Mouse (Mus musculus): ENCODE measurements around the gene Wbp1.

Gene Wbp1

DNA sequence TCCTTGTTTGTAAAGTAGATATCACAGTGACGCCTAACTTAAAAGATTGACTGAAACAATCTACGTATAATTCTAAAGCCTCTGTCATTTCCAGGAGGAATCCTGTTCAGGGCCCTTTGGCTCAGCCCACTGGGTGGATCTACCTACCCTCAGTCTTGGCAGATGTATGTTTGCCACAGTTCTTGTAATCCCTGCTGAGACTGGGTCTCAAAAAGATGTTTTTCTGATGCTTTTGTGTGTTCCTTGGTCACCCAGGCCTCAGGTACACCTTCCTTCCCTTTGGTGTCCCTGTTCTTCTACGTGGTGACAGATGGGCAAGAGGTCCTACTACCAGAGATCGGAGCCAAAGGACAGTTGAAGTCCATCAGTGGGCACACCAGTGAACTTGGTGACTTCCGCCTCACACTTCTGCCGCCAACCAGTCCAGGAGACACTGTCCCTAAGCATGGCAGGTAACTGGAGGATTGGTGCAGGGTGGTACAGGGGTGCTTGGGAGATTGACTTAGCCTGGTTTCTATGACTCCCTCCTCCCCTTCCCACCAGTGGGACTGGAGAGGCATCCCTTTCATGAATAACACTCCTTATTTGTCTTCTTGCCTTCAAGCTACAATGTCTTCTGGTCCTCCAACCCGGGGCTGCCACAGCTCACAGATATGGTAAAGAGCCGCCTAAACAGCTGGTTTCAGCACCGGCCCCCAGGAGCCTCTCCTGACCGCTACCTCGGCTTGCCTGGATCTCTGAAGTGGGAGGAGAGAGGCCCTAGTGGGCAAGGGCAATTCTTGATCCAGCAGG, 4.8 kb downstream of the Wbp1 start:
- DNase-seq (ENCODE audit: low read depth, low spot score): no peak

DNA sequence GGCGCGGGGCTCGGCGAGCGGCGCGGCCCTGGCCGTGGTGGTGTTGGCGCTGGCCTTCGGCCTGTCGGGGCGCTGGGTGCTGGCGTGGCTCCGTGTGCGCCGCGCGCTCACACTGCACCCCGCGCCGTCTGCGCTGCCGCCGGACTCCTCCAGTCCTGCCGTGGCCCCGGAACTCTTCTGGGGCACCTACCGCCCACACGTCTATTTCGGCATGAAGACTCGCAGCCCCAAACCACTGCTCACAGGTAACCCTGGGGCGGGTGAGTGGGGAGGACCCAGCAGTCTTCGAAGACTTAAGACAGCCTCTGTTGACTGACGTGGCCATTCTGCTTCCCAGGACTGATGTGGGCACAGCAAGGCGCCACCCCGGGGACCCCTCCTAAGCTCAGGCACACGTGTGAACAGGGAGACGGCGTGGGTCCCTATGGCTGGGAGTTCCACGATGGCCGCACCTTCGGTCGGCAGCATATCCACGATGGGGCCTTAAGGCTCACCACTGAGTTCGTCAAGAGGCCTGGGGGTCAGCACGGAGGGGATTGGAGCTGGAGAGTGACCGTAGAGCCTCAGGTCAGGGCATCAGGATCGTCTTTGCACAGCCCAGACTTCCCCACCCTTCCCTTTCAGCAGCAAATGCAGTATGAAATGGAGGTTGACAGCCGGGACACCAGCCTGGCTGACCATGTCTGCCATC, 5.5 kb downstream of the Wbp1 start:
- no peak for DNase-seq (ENCODE audit: low read depth, low spot score)

DNA sequence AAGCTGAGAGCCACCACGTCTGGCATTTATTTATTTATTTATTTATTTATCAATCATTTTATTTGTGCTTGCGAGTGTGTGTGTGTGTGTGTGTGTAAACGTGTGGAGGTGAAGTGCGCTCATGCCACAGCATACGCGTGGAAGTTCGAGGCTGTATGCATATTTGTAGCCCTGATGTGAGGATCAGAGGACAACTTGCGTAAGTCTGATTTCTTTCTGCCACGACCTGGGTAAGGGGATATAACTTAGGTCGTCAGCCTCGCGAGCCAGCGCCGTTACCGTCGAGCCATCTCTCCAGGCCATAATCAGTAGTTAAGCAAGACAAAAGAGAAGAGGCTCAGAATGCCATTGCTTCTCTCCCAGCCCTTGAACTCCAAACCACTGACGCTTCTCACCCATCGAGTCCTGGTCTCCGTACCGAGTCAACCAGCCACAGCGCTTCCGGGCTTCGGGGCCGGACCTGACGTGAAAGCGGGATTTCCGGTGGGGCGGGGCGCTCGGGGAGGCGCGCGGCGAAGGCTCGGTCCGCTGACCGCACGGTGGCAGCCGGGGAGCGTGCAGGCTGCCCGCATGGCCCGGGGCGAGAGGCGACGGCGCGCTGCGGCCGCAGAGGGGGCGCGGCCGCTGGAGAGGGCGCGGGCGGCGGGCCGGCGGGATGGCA, 6.2 kb downstream of the Wbp1 start, which contains the start of gene Mogs:
Gene Mogs (plus strand): TSS at position 486 of the 661 bp plus-strand sequence.
- peak; percentile 85 for DNase-seq (ENCODE audit: low read depth, low spot score)

DNA sequence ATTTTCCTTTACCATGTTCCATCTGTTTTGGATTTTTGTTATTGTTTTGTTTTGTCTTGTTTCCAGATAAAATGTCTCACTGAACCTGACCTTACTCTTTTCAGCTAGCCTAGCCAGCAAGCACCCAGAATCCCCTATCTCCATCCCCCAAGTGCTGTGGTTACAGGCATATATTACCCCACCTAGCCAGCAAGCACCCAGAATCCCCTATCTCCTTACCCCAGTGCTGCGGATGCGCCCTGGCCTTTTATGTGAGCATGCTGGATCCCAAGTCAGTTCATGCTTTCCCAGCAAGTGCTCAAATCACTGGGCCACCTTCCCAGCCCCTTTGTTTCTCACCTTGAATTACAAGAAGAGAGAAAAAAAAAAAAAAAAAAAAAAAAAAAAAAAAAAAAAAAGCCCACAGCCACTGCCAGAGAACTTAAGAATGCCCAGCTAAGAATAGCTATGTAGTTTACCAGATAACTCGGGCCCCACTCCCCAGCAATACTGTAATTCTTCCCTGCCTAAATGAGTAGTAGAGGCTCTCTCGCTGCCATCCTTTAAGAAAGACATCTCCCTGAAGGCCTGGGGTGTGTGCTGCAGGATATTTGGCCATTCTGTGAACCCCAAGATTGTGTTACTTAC, 9.7 kb downstream of the Wbp1 start:
- DNase-seq (ENCODE audit: low read depth, low spot score): no peak

DNA sequence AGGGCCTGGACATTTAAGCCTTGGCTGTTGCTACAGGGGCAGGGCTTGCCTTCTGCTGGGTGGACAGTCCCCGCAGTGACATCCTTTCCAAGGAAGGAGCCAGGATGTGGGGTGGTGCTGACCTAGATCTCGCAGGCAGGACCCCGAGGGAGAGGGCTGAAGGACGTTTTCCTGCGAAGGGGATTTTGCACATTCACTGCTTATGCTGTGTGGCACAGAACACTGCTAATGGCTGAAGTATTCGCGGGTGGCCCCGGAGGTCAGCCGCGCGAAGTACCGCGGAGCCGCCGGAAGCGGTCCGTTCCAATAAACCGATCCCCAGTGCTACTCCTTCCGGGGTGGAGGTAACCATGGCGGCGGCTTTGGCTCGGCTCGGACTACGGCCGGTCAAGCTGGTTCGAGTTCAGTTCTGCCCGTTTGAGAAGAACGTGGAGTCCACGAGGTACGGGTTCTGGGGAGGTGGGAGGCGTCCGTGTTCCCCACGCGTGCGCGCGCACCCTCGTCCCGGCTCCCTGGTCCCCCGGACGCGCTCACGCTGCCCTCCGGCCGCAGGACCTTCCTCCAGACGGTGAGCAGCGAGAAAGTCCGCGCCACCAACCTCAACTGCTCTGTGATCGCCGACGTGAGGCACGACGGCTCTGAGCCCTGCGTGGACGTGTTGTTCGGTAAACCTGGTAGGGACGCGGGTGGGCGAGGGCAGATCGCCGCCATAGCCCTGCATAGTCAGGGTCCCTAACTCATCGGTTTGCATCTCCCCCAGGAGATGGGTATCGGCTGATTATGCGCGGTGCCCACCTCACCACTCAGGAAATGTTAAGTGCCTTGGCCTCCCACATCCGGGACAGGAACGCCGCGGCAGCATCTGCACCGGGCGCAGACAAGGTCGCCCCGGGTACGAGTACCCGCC, 12.3 kb downstream of the Wbp1 start, which contains the start of gene Mrpl53:
Gene Mrpl53 (plus strand): TSS at position 279 of the 907 bp plus-strand sequence.
- peak; percentile 60 for DNase-seq (ENCODE audit: low read depth, low spot score)

DNA sequence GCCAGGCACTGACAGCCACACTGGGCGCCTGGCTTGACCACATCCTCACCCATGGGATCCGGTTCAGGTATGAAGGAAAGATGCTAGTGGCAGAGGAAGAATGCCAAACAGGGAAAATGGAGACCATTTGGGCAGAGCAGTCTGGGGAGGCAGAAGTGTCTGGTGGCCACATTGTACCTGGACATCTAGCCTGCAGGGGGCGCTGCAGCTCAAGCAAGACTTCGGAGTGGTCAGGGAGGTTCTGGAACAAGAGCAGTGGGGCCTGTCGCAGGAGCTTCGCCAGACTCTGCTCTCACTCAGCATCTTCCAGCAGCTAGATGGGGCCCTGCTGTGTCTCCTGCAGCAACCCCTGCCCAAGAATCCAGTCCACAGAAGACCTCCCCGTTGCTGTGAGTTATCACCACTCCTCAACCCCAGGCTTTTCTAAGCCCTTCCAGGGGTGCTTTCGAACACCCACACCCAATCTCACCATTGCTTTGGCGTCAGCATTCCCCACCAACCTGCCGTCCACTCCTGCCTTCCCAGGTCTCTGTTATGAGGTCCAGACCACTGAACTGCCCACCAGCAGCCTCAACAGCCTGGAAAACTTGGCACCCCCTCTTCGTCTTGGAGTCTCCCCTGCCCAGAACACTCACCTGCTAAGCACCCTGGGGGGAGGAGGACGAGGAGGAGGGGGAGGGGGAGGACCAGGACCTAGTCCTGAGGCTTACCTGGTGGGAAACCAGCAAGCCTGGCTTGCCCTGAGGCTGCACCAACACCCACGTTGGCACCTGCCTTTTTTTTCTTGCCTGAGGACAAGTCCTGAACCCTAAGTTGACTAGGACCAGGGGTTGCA, 13.6 kb downstream of the Wbp1 start:
- DNase-seq (ENCODE audit: low read depth, low spot score): peak; percentile 81

DNA sequence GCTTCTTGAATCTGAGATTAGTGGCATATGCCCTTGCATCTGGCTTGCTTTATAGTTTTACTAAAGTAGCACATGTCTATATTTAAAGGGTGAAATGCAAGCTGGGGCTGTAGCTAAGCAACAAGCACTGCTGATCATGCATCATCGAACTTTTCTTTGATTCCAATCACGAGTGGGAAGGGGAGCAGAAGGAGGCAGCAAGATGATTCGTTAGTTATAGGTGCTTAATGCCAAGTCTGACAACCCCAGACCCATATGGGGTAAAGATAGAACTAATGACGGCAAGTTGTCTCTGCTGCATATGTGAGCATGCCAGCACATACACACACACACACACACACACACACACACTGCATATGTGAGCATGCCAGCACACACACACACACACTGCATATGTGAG, 17.2 kb downstream of the Wbp1 start:
- DNase-seq (ENCODE audit: low read depth, low spot score): no peak

DNA sequence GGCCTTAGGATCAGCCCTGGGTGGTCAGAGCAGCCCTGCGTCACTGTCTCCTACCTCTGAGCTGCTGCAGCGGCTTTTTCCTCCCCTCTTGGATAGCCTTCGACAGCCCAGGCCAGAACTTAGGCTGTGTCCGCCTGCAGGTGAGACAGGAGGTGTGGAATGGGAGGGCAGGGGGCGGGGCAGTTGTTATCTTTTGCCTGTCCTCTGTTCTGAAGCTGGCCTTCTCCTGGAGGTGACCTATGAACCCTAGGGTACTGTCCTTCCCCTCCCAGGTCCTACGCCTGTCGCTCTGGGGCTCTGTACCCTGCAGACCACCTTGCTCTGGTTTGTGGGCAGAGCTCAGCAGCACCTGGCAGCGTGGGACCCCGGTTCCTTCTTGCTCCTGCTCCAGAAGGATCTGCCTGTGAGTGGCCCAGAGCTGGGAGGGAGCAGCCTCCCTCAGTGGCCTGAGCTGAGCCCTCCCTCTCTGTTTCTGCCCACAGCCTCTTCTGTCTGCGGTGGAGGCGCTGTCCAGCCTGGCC, 18.2 kb downstream of the Wbp1 start:
- no peak for DNase-seq (ENCODE audit: low read depth, low spot score)

DNA sequence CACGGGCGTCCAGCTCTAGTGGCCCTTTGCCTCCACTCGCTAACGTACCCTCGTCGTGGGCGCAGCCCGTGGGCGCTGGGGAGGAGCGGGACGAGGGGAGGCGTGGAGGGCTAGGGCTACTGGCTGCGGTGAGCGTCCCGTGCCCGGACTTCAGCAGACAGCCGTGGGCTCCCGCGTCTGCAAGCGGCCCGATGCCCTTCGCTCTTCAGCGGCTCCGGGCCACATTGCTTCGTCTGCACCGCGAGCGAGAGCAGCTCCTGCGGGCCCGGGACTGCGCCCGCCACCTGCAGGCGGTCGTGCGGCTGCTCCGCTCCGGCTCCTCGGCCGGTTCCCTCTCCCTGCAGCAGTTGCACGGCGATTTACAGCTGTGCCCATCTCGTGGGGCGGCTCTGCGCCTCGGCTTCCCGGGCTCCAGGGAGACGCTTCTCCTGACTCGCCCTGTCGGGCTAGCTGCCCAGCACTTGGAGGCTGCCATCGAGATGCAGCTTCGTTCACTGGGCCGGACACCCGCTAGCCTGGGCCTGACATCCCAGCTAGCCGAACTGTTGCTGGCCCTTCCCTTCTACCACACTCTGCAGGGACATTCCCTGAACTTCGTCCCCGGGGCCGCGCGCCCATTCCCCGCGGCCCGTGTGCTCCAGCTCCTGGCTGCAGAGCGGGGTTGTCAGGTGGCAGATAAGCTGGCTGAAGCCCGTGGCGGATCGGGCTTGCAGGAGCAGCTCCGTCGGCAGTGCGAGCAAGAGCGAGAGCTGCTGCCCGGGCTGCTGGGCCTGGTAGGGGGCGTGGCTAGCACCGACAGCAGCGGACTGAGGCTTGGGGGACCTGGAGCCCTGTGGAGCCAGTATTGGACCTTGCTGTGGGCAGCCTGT, 19.4 kb downstream of the Wbp1 start:
- DNase-seq (ENCODE audit: low read depth, low spot score): no peak

DNA sequence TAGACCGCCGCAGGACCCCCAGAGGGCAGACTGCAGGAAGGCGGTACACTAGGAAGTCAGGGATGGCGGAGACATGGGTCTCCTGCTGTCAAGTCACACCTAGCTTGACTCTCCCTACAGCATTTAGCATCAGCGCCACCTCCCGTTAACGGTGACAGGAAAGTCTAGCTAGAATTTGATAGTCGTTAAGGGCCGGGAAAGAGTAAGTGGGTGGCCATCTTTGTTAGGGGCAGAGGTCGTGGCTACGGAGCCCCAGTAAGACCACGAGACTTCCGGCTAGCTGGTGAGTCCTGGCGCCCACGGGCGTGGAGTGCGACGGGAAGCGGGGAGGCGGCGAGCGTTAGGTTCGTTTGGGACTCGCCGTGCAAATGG, 20.1 kb downstream of the Wbp1 start, which contains the start of the genes Ccdc142 and Gm42688:
Gene Ccdc142 (plus strand): TSS at position 286 of the 372 bp plus-strand sequence.
Gene Gm42688 (plus strand): TSS at position 302 of the 372 bp plus-strand sequence.
- peak; percentile 79 for DNase-seq (ENCODE audit: low read depth, low spot score)

DNA sequence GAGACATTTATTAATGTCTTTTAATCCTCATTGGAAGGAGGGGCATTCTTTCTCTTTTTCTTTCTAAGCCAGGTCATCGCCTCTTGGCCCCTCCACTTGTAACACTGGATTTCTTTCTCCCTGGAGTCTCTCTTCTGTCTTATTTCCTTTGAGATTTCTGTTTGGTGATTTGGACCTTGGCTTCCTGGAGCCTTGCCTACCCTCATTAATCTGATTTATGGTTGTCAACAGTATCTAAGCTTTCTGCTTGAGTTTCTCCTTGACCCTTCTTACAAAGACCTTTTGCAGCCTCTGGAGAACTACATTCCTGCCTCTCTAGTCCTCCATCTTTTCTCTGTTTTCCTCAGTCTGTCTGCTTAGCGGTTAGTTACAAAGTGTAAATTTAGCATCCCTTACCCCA, 22.9 kb downstream of the Wbp1 start:
- no peak for DNase-seq (ENCODE audit: low read depth, low spot score)

DNA sequence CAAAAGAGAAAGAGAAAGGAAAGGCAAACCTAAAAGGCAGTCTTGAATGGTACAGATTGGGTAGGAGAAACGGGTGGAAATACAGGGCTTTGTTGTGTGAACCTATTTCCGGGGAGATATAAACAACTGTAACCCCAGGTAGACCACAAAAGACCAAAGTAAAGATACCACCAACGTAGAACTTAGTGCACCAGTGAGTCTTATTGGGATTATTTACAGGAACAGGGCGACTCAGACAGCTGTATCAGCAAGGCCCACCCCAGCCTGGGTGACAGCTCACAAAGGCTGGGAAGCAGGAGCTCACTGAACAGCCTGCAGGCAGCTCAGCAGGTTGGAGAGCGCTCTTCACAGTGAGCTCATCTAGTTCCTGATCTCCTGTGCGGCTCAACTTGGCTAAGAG, 25.4 kb downstream of the Wbp1 start:
- no peak for DNase-seq (ENCODE audit: low read depth, low spot score)

DNA sequence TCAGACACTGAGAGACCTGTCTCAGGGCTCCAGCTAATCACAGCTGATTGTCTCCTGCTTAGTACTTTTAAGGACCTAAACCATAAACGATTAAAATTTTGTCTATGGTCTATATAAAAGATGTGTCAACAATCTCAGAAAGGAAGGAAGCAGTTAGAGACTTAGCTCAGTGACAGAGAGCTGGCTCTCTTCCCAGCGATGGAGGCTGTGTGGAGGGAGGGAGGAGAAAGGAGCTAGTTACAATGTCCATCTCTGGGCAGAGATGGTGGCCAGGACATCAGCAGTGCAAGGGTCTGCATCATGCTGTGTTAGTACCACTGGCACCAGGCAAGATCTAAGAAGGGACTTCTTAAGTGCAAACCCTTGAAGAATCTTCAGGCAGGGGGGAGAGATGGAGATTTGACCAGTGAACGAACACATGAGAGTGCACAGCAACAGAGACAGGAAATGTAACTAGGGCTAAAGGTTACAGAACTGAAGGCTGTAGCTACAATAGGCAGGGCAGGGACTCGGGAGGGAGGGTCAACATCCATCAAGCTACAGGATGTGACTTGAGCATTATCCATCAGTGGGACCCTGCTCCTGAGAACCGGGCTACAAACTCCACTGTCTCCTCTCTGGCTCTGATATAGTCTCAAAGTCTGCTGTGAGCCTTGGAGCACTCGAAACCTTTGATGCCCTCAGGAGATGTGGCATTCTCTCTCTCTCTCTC, 28.8 kb downstream of the Wbp1 start:
- DNase-seq (ENCODE audit: low read depth, low spot score): no peak

DNA sequence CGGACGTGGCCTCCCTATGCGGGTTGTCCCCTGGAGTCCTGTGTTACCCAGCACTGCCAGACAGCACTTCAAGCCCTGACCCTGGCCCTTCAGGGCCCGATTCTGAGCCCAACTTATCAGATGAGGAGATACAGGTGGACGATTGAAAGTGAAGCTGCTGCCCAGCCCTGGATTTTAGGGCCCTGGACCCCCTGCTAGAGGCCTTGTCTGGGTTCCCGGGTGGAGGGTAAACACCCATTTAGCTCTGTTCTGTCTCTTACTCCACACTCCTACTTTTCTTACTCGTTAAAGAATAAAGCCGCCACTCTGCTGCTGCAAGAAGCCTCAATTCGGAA, 33.5 kb downstream of the Wbp1 start:
- no peak for DNase-seq (ENCODE audit: low read depth, low spot score)

DNA sequence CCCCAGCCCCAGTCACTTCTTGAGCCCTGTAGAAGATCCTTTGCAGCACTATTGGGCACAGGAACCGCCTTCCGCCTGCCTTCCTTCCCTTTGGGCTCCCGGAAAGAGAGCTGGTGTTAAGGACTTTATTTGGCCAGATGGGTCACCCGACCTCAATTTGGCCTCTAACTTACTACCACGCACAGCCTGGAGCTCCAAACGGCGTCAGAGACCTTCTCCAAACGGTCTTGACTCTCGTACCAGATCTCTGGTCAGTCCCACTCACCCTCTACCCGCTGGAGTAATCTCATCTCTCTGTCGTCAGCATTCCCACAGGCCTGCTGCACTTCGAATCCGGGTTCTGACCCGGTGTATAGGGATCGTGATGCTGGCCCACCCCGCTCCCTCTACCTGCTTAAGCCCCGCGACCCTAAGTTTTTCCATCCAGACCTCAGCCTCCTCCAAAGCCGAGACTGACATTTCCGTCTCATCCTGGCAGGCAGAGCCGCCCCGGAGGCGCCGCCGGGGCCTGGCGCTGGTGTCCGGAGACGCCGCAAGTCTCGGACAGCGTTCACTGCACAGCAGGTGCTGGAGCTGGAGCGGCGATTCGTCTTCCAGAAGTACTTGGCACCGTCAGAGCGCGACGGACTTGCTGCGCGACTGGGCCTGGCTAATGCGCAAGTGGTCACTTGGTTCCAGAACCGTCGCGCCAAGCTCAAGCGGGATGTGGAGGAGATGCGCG, 34.0 kb downstream of the Wbp1 start:
- DNase-seq (ENCODE audit: low read depth, low spot score): no peak

DNA sequence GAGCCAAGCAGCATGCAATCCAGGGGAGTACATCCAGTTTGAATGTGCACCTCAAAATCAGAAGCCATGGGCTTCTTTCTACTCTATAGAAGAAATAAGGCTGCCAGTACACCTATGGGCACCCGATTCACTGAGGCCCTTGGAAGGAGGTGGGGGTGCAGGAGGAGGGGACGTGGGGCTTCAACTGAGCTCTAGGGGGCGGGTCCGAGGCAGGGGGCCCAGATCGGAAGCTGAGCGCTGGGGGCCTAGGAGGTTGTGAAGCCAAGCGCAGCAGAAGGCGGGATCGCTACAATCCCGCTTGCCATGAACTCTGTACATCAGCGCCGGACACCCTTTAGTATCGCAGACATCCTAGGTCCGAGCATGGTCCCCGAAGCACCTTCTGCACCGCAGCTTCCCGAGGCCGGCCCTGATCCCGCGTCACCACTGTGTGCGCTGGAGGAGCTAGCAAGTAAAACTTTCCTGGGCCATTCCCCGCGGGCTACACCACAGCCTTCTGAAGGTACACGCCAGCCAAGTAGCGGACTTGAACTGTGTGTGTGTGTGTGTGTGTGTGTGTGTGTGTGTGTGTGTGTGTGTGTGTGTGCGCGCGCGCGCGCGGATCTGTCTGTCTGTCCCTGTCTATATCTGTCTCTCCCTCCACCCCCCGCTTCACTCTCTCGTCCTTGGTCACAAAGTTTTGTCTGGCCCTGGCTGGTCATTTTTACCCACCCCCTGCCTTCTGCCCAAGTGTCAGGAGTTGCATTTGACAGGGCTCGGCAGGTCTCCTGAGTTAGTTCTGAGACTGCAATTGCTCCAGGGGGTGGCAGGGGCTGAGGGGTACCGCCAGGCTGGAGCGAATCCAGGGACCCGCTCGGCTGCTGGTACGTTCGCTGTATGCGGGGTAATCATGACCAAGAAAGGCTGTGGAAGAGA, 35.0 kb downstream of the Wbp1 start, which contains the start of gene Lbx2:
Gene Lbx2 (plus strand): TSS at position 247 of the 915 bp plus-strand sequence.
- DNase-seq (ENCODE audit: low read depth, low spot score): no peak
